Mouse (Mus musculus) myocyte (in vitro differentiated cells): ENCODE measurements around the gene Hoxd8.

Experiments used
- E2F4 ChIP-seq: IDR thresholded peaks from one replicate; pipeline ENCODE4 v1.6.1; 2011; ENCODE audit warnings: mild to moderate bottlenecking, control low read depth, moderate library complexity; ENCODE audit not compliant: insufficient read depth
- MAX ChIP-seq: IDR thresholded peaks from one replicate; pipeline ENCODE4 v1.6.1; 2011; ENCODE audit warnings: low read depth, mild to moderate bottlenecking, control low read depth
- POLR2A ChIP-seq: IDR thresholded peaks from one replicate; pipeline ENCODE4 v1.6.1; 2011; ENCODE audit warnings: low read depth, mild to moderate bottlenecking, control low read depth, moderate library complexity; ENCODE audit not compliant: insufficient read length
- USF1 ChIP-seq: IDR thresholded peaks from one replicate; pipeline ENCODE4 v1.6.1; 2011; ENCODE audit warnings: low read depth, mild to moderate bottlenecking, control low read depth, moderate library complexity

DNA sequence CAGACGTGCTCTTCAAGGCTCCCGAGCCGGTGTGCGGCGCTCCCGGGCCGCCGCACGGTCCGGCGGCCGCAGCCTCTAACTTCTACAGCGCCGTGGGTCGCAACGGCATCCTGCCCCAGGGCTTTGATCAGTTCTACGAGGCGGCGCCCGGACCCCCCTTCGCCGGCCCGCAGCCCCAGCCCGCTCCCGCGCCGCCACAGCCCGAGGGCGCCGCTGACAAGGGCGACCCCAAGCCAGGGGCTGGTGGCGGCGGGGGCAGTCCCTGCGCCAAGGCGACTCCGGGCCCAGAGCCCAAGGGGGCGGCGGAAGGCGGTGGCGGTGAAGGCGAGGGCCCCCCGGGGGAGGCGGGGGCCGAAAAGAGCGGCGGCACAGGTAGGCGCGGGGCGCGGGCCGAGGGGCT, 21.6 kb upstream of the Hoxd8 start:
- TF ChIP-seq POLR2A (no peak), USF1 (no peak), E2F4 (no peak), MAX (no peak)
